Mouse (Mus musculus): Measurements from ENCODE around the gene Scgb2b21. TPM values are rescaled to one million over a fixed set of nuclear protein-coding genes. Genes with fewer than 3 reads are reported as not detected.
"Not testable (repeated sequence)": the region's sequence is repeated elsewhere in the genome, so short reads cannot be mapped to it uniquely, and the experiment has no call there.

The Scgb2b21 gene
- not detected in 2 replicates for polyA plus RNA-seq (2016; fragmentation: Nextera tagmentation; extraction: Ambion mirVana)

DNA sequence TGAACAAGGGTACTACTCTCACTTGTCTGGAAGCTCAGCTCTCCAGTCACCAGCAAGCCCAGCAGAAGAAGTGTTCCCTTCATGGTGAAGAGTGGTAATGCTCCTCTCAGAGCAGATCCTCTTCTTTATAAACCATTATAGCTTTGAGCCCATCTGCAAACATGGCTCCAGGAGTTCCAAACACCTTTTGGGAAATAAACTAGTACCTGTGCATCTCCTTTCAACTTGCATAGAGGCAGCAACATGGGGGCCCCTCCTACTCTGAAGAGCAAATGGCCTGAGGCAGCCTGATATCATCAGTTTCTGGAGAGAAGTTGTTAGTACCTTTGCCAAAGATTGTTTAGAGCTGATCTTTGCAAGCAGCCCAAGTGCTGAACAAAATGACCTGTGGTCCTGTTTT is at the start of gene Scgb2b21:
Scgb2b21 (minus strand) TSS at position 101 of the 400 bp plus-strand sequence.
- Histone ChIP-seq H3K4me1 (replicated peaks) (no peaks in the 10 kb centered on the region), H3K9me3 (peaks cover 84% of the 10 kb centered on the region), H3K27ac (no peak within 1 kb of the TSS), H3K4me3 (replicated peaks) (no peak within 1 kb of the TSS), H3K27me3 (no peaks in the 10 kb centered on the region), H3K4me2 (no peak within 1 kb of the TSS), H3K36me3 (no peaks in the 10 kb centered on the region), H3K9ac (replicated peaks) (no peak within 1 kb of the TSS)
- ATAC-seq (ENCODE audit: insufficient number of reproducible peaks, insufficient read depth, low FRiP score, low TSS enrichment, low read depth), result no peak

DNA sequence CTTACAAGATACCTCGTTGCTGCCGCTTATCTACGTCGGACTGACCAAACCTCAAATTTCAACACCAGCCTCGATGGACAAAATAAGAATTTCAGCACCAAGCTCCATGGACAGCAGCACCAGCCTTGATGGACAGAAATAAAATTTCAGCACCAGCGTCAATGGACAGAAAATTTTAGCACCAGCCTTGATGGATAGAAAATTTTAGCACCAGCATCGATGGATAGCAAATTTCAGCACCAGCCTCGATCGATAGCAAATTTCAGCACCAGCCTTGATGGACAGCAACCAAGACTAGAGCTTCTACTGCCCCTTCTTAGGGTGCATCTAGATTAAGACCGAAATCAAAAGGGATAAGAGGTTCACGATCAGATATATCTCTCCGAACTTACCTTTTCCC is 23.2 kb upstream of the Scgb2b21 start:
- H3K27ac ChIP-seq; H3K9ac ChIP-seq (replicated peaks); H3K4me1 ChIP-seq (replicated peaks); H3K4me2 ChIP-seq; H3K27me3 ChIP-seq; ATAC-seq (ENCODE audit: insufficient number of reproducible peaks, insufficient read depth, low FRiP score, low TSS enrichment, low read depth); H3K4me3 ChIP-seq (replicated peaks); H3K36me3 ChIP-seq: not testable (repeated sequence)
- 88% methylated on average over 12 of the region's 12 CpGs for WGBS
- peaks cover 47% of the 10 kb centered on the region for H3K9me3 ChIP-seq

Other genes with a start within 250 kb of the Scgb2b21 start
- not detected in 2 replicates for gene Scgb2b19, start 240.1 kb downstream of the Scgb2b21 start, polyA plus RNA-seq (2016; fragmentation: Nextera tagmentation; extraction: Ambion mirVana)
- not detected in 2 replicates for gene Scgb1b19, start 233.2 kb downstream of the Scgb2b21 start, polyA plus RNA-seq (2016; fragmentation: Nextera tagmentation; extraction: Ambion mirVana)
- not detected in 2 replicates for gene Scgb2b20, start 154.1 kb downstream of the Scgb2b21 start, polyA plus RNA-seq (2016; fragmentation: Nextera tagmentation; extraction: Ambion mirVana)
- not detected in 2 replicates for gene Scgb1b20, start 147.2 kb downstream of the Scgb2b21 start, polyA plus RNA-seq (2016; fragmentation: Nextera tagmentation; extraction: Ambion mirVana)
- gene Scgb2b24, start 218.9 kb upstream of the Scgb2b21 start, polyA plus RNA-seq (2016; fragmentation: Nextera tagmentation; extraction: Ambion mirVana), result not detected in 2 replicates
- not detected in 2 replicates for gene Scgb1b24, start 223.3 kb upstream of the Scgb2b21 start, polyA plus RNA-seq (2016; fragmentation: Nextera tagmentation; extraction: Ambion mirVana)

Data from limb, embryonic 12.5 days (tissue).